Comparison of ENCODE assay signal across 15 mouse cellular contexts in genomic region chr7:111738456-111739370, GRCm38 (mm10). TPM values are rescaled to one million over a fixed set of nuclear protein-coding genes. Genes with fewer than 3 reads are reported as not detected.
DNase-seq lines count a peak whose midpoint lies in the region; ATAC-seq and TF ChIP-seq lines count a peak whose summit lies in the region.
"Had no signal": no experiment of that assay in that cellular context is flagged by ENCODE, and none has a peak within 500 bp of the region (broad histone marks: within the 10 kb centered on the region; RNA-seq: fewer than 3 reads in every experiment).

No protein-coding gene starts in this region.

- peaks cover 29% of the 10 kb centered on the region for H3K4me1 ChIP-seq in heart, postnatal 0 days (ENCODE audit: control insufficient read depth, insufficient read depth)
- H3K4me1 ChIP-seq in hindbrain, embryonic 16.5 days (ENCODE audit: control insufficient read depth, insufficient read depth, low read depth, low read length) = peaks cover 12% of the 10 kb centered on the region; the same call in 1 of the 2 replicates
- H3K4me1 ChIP-seq: liver, embryonic 15.5 days had no signal

- H3K4me3 ChIP-seq in heart, postnatal 0 days (ENCODE audit: low read depth, low read length) = no peak overlapping the region
- no peak overlapping the region for H3K4me3 ChIP-seq in hindbrain, embryonic 16.5 days (ENCODE audit: low read length)
- H3K4me3 ChIP-seq: limb, embryonic 10.5 days; liver, embryonic 15.5 days; midbrain, embryonic 13.5 days; stomach, embryonic 15.5 days had no signal

- H3K27me3 ChIP-seq in heart, postnatal 0 days (ENCODE audit: control insufficient read depth, insufficient read depth, low read length) = no peaks in the 10 kb centered on the region
- H3K27me3 ChIP-seq in hindbrain, embryonic 16.5 days (replicated peaks; ENCODE audit: control insufficient read depth, insufficient read depth, low read length) = no peaks in the 10 kb centered on the region
- H3K27me3 ChIP-seq: liver, embryonic 15.5 days; midbrain, embryonic 13.5 days; stomach, embryonic 15.5 days had no signal

- H3K9me3 ChIP-seq in heart, postnatal 0 days (replicated peaks; ENCODE audit: control insufficient read depth, low read length) = no peaks in the 10 kb centered on the region
- no peaks in the 10 kb centered on the region for H3K9me3 ChIP-seq in hindbrain, embryonic 16.5 days (ENCODE audit: control insufficient read depth, low read length)
- H3K9me3 ChIP-seq: limb, embryonic 10.5 days; liver, embryonic 15.5 days; midbrain, embryonic 13.5 days; stomach, embryonic 15.5 days had no signal

- H3K36me3 ChIP-seq in heart, postnatal 0 days (replicated peaks; ENCODE audit: control insufficient read depth, insufficient read depth, low read length) = no peaks in the 10 kb centered on the region
- no peaks in the 10 kb centered on the region for H3K36me3 ChIP-seq in hindbrain, embryonic 16.5 days (ENCODE audit: control insufficient read depth, insufficient read depth, low read length)
- H3K36me3 ChIP-seq: limb, embryonic 10.5 days; liver, embryonic 15.5 days; midbrain, embryonic 13.5 days; stomach, embryonic 15.5 days had no signal

- intact Hi-C loops in left cerebral cortex, postnatal 4 days (cut with DNase I) = no loop called here
- intact Hi-C loops in left cerebral cortex, postnatal 10 days (cut with DNase I) = no loop called here

- no peak overlapping the region for H3K9ac ChIP-seq in heart, postnatal 0 days (replicated peaks; ENCODE audit: low read depth, low read length)
- H3K9ac ChIP-seq in hindbrain, embryonic 16.5 days (ENCODE audit: low read depth, low read length) = no peak overlapping the region
- H3K9ac ChIP-seq: liver, embryonic 15.5 days; midbrain, embryonic 13.5 days; stomach, embryonic 15.5 days had no signal

- TF ChIP-seq CTCF in heart, postnatal 0 days (IDR thresholded peaks at IDR 0.05; ENCODE audit: low read depth) = no peak

- ATAC-seq in heart, postnatal 0 days (ENCODE audit: insufficient read depth, low read depth) = 0 out of 2 replicates have a peak, but pooled peaks have one; percentile 14
- ATAC-seq in hindbrain, embryonic 16.5 days = peak; percentile 51
- ATAC-seq: activated CD4-positive, CD25-positive, alpha-beta regulatory T cell, adult 4 months; midbrain, embryonic 13.5 days had no signal

- TF ChIP-seq EP300 in heart, postnatal 0 days (IDR thresholded peaks at IDR 0.05; ENCODE audit: low read depth) = no peak

- 0 out of 2 replicates have a peak overlapping the region, but pooled peaks have one; percentile 13 for H3K27ac ChIP-seq in heart, postnatal 0 days (ENCODE audit: low read depth)
- no peak overlapping the region for H3K27ac ChIP-seq in hindbrain, embryonic 16.5 days (ENCODE audit: low read depth, low read length)
- H3K27ac ChIP-seq: limb, embryonic 10.5 days; liver, embryonic 15.5 days; midbrain, embryonic 13.5 days; stomach, embryonic 15.5 days had no signal

- peak; percentile 40 to 51 for DNase-seq in cerebellum, postnatal 10 days
- no peak for DNase-seq in cerebellum, adult 9-11 months
- no peak for DNase-seq in heart, postnatal 0 days (ENCODE audit: low spot score)
- no peak for DNase-seq in heart, adult 8-10 months (ENCODE audit: low spot score)
- peak; percentile 31 for DNase-seq in left cerebral cortex, postnatal 4 days
- DNase-seq in left cerebral cortex, postnatal 10 days (ENCODE audit: extremely low spot score in 1 of 2, low spot score in 2 of 2) = no peak
- no peak for DNase-seq in yolk sac, embryonic 10.5 days (ENCODE audit: low spot score)
- DNase-seq: thymus, postnatal 4 days had no signal

- WGBS in heart, postnatal 0 days = 61% methylated on average over 10 of the region's 10 CpGs
- WGBS in hindbrain, embryonic 16.5 days = 57% methylated on average over 10 of the region's 10 CpGs

- H3K4me2 ChIP-seq in heart, postnatal 0 days (ENCODE audit: low read depth, low read length) = no peak overlapping the region
- H3K4me2 ChIP-seq in hindbrain, embryonic 16.5 days (ENCODE audit: low read length) = no peak overlapping the region
- H3K4me2 ChIP-seq: liver, embryonic 15.5 days; midbrain, embryonic 13.5 days; stomach, embryonic 15.5 days had no signal

RNA-seq across cellular contexts. Expression of gene Galnt18, which starts 41.1 kb away (rescaled TPM):
- total RNA-seq in heart, postnatal 0 days (2014; rRNA removed; ENCODE audit: low replicate concordance) = 16.7 and 27.1 TPM in 2 replicates
- 16.5 and 17.0 TPM in 2 replicates for polyA plus RNA-seq in heart, postnatal 0 days (2015; fragmentation: Nextera tagmentation; extraction: Ambion mirVana)
- 10 to 100 TPM in 2 of 4 experiments, 1 to 10 TPM in 2; 7.4 to 10.8 (median 9.5) TPM for total RNA-seq in heart, adult 8-10 months (2022)
- 10 to 100 TPM; 28.9 to 30.6 TPM for total RNA-seq in left cerebral cortex, postnatal 4 days (2021)
- total RNA-seq in left cerebral cortex, postnatal 10 days (2021) = 10 to 100 TPM; 47.0 to 52.4 TPM
- polyA plus RNA-seq in hindbrain, embryonic 16.5 days (2015; fragmentation: Nextera tagmentation; extraction: Ambion mirVana) = 18.6 and 20.9 TPM in 2 replicates
- total RNA-seq: MEL had no signal
- polyA plus RNA-seq: activated CD4-positive, CD25-positive, alpha-beta regulatory T cell, adult 4 months had no signal

Comparison
In these comparisons a context has a peak if more than half of its experiments do, and no peak if none do; other contexts are left out.
1. DNase-seq: peak in cerebellum, postnatal 10 days (2 of 2) and left cerebral cortex, postnatal 4 days (single experiment); none in cerebellum, adult 9-11 months (single experiment), heart, postnatal 0 days (single experiment), heart, adult 8-10 months (single experiment), left cerebral cortex, postnatal 10 days (0 of 2) and yolk sac, embryonic 10.5 days (single experiment).